Mouse (Mus musculus): Measurements from ENCODE around the gene Ubr4.

- no peak for TF ChIP-seq CTCF (IDR thresholded peaks at IDR 0.05; ENCODE audit: insufficient read depth, low read length)
- TF ChIP-seq POLR2A (IDR thresholded peaks at IDR 0.05; ENCODE audit: borderline replicate concordance, extremely low read depth, low read depth, low read length), result no peak
Measured at GRCm38 (mm10) chr4:139454339-139454738, 101.9 kb downstream of the Ubr4 start.
